In the genomic region with DNA sequence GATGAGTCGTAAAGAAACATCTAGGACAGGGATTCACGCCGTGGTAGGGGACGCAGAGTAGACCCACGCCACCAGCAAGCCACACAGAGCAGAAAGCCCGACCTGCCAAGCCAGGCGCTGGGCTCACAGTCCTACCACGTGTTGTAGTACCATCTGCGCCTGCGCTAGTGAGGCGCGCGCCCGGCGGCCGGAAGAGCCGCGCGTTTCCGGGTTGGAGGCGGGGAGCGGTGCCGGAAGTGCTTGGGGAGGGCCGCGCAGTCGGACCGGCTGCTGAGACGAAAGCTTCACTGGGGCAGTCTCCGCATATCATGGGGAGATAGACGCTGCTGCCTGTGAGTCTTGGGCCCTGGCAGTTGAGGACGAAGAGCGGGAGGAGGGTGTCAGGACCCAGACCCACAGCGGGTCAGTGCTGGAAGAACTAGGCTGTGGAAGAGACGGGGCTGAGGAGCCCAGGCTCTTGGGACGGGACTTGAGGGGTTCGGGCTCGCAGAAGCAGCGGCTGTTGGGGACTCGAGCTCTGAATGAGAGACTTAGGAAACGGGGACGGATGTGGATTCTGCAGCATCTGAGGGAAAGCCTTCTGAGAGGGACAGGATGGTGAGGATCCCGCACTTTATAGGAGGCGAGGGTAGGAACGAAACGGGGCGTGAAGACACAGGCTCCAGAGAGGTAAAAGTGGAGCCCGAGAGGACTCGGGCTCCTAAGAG, we compare ENCODE assay signal across 8 mouse cellular contexts. TPM values are rescaled to one million over a fixed set of nuclear protein-coding genes. Genes with fewer than 3 reads are reported as not detected.
DNase-seq lines count a peak whose midpoint lies in the region; ATAC-seq and TF ChIP-seq lines count a peak whose summit lies in the region.

A gene (plus strand): TSS at position 220 of the 707 bp plus-strand sequence.

- peak within 1 kb of the TSS; percentile 72 for H3K9ac ChIP-seq in forebrain, embryonic 15.5 days (replicated peaks)
- peak within 1 kb of the TSS; percentile 81 for H3K9ac ChIP-seq in lung, embryonic 14.5 days

- H3K4me2 ChIP-seq in forebrain, embryonic 15.5 days (replicated peaks) = peak within 1 kb of the TSS; percentile 81
- H3K4me2 ChIP-seq in lung, embryonic 14.5 days = peak within 1 kb of the TSS; percentile 93

- peak within 1 kb of the TSS; percentile 60 for H3K4me3 ChIP-seq in forebrain, embryonic 15.5 days
- peak within 1 kb of the TSS; percentile 85 for H3K4me3 ChIP-seq in layer of hippocampus, adult 2 months
- peak within 1 kb of the TSS; percentile 81 for H3K4me3 ChIP-seq in lung, embryonic 14.5 days (ENCODE audit: low read depth, low read length)
- peak within 1 kb of the TSS; percentile 78 for H3K4me3 ChIP-seq in olfactory bulb, adult 2 months (ENCODE audit: insufficient read depth, low read depth, low read length)
- peak within 1 kb of the TSS; percentile 73 for H3K4me3 ChIP-seq in thymus, adult 2 months (ENCODE audit: control insufficient read depth, insufficient read depth, low read length)

- H3K27me3 ChIP-seq in forebrain, embryonic 15.5 days = no peaks in the 10 kb centered on the region
- H3K27me3 ChIP-seq in lung, embryonic 14.5 days (ENCODE audit: insufficient read depth, low read length) = no peaks in the 10 kb centered on the region
- no peaks in the 10 kb centered on the region for H3K27me3 ChIP-seq in thymus, adult 2 months (ENCODE audit: control insufficient read depth, insufficient read depth, low read length)

- intact Hi-C loops in heart, postnatal 36 days (cut with DNase I) = loop anchor here (2.0 to 5.0 kb wide), 4 partner anchors 34 to 148 kb away; a partner anchor contains a TSS

- peak; percentile 93 for DNase-seq in ES-CJ7 (ENCODE audit: low read depth, low spot score)
- DNase-seq in cerebellum, adult 11 months = peak; percentile 91
- peak; percentile 88 to 92 for DNase-seq in heart, postnatal 36 days
- peak; percentile 90 for DNase-seq in layer of hippocampus, adult 2 months (ENCODE audit: low spot score in 2 of 2)
- peak; percentile 98 for DNase-seq in lung, embryonic 14.5 days
- DNase-seq in thymus, adult 2 months = peak; percentile 91

- TF ChIP-seq POLR2A in olfactory bulb, adult 2 months (IDR thresholded peaks at IDR 0.05; ENCODE audit: insufficient read depth, low read depth, low read length) = peak; percentile 100
- TF ChIP-seq POLR2A in thymus, adult 2 months (IDR thresholded peaks at IDR 0.05; ENCODE audit: control insufficient read depth, extremely low read depth, insufficient read depth, low read length, poor library complexity) = peak; percentile 100

- no peak for TF ChIP-seq CTCF in layer of hippocampus, adult 2 months (conservative IDR thresholded peaks at IDR 0.05)
- no peak for TF ChIP-seq CTCF in lung, embryonic 14.5 days (IDR thresholded peaks at IDR 0.05; ENCODE audit: low read depth)
- TF ChIP-seq CTCF in olfactory bulb, adult 2 months (IDR thresholded peaks at IDR 0.05; ENCODE audit: insufficient read depth, low read depth, low read length) = peak; percentile 8; the same call in 1 of the 2 replicates
- no peak for TF ChIP-seq CTCF in thymus, adult 2 months (IDR thresholded peaks at IDR 0.05; ENCODE audit: borderline replicate concordance, control insufficient read depth, extremely low read depth, insufficient read depth, low read length, poor library complexity)

- ATAC-seq in forebrain, embryonic 15.5 days (replicated peaks) = peak; percentile 93
- ATAC-seq in lung, embryonic 14.5 days (ENCODE audit: insufficient read depth) = peak; percentile 83

- WGBS in forebrain, embryonic 15.5 days = under 1% methylated on average over 48 of the region's 48 CpGs
- WGBS in lung, embryonic 14.5 days = under 1% methylated on average over 48 of the region's 48 CpGs
- WGBS in olfactory bulb, adult 2 months = under 1% methylated on average over 48 of the region's 48 CpGs
- WGBS in thymus, adult 2 months = under 1% methylated on average over 48 of the region's 48 CpGs

- H3K27ac ChIP-seq in forebrain, embryonic 15.5 days (replicated peaks) = peak within 1 kb of the TSS; percentile 89
- peak within 1 kb of the TSS; percentile 95 for H3K27ac ChIP-seq in layer of hippocampus, adult 2 months
- H3K27ac ChIP-seq in lung, embryonic 14.5 days (ENCODE audit: low read depth) = peak within 1 kb of the TSS; percentile 92
- peak within 1 kb of the TSS; percentile 59 for H3K27ac ChIP-seq in olfactory bulb, adult 2 months (ENCODE audit: insufficient read depth, low read depth, low read length)
- H3K27ac ChIP-seq in thymus, adult 2 months (ENCODE audit: control insufficient read depth, insufficient read depth, low read length) = peak within 1 kb of the TSS; percentile 83

- peaks cover 29% of the 10 kb centered on the region for H3K4me1 ChIP-seq in forebrain, embryonic 15.5 days
- peaks cover 10% of the 10 kb centered on the region for H3K4me1 ChIP-seq in lung, embryonic 14.5 days (ENCODE audit: insufficient read depth)
- no peaks in the 10 kb centered on the region for H3K4me1 ChIP-seq in olfactory bulb, adult 2 months (ENCODE audit: control insufficient read depth, insufficient read depth, low read length)
- H3K4me1 ChIP-seq in thymus, adult 2 months (replicated peaks; ENCODE audit: control insufficient read depth, insufficient read depth, low read length) = 0 out of 2 replicates have a peak, but pooled peaks cover 7% of the 10 kb centered on the region

- H3K36me3 ChIP-seq in forebrain, embryonic 15.5 days = no peaks in the 10 kb centered on the region
- H3K36me3 ChIP-seq in lung, embryonic 14.5 days (ENCODE audit: insufficient read depth) = no peaks in the 10 kb centered on the region
- no peaks in the 10 kb centered on the region for H3K36me3 ChIP-seq in thymus, adult 2 months (ENCODE audit: control insufficient read depth, insufficient read depth, low read length)

- H3K9me3 ChIP-seq in forebrain, embryonic 15.5 days = no peaks in the 10 kb centered on the region
- no peaks in the 10 kb centered on the region for H3K9me3 ChIP-seq in lung, embryonic 14.5 days (ENCODE audit: low read depth, low read length)

RNA-seq across cellular contexts. Expression of the gene that starts here (rescaled TPM):
- 44.6 and 50.5 TPM in 2 replicates for polyA plus RNA-seq in forebrain, embryonic 15.5 days (2015; fragmentation: Nextera tagmentation; extraction: Ambion mirVana)
- total RNA-seq in heart, postnatal 36 days (2021) = 10 to 100 TPM; 28.2 to 34.8 TPM
- total RNA-seq in layer of hippocampus, adult 2 months (2021) = 10 to 100 TPM; 24.6 to 26.2 TPM
- 48.7 and 49.1 TPM in 2 replicates for polyA plus RNA-seq in lung, embryonic 14.5 days (2014; fragmentation: Nextera tagmentation; extraction: Ambion mirVana)
- not detected in 2 replicates for polyA plus RNA-seq in olfactory bulb, adult 2 months (2012; ENCODE audit: insufficient read depth, insufficient read length, low replicate concordance, missing spikeins)
- 13.7 and 17.2 TPM in 2 replicates for polyA plus RNA-seq in thymus, adult 2 months (2012; rRNA removed)

Comparison
In these comparisons a context has a peak if more than half of its experiments do, and no peak if none do; other contexts are left out.
1. Peak in every context shown above with its lines: DNase-seq, ATAC-seq, H3K4me3 ChIP-seq and H3K27ac ChIP-seq.